Mouse (Mus musculus) ES-E14 (cell line): ENCODE measurements around the gene Gnb1. TPM values are rescaled to one million over a fixed set of nuclear protein-coding genes. Genes with fewer than 3 reads are reported as not detected.

Source experiments
- DNase-seq: peaks from one replicate; pipeline ENCODE4 v3.0.0-alpha.2; 2013; ENCODE audit warnings: low read depth, low spot score
- H3K27ac ChIP-seq: 2 replicates; pipeline ENCODE4 v1.5.1; 2012; ENCODE audit warnings: low read depth, mild to moderate bottlenecking, low read length, moderate library complexity, mixed read lengths; ENCODE audit not compliant: poor library complexity, insufficient read depth, severe bottlenecking
- H3K36me3 ChIP-seq: 2 replicates; pipeline ENCODE4 v1.6.1; 2012; ENCODE audit warnings: mild to moderate bottlenecking, low read length, moderate library complexity, mixed read lengths; ENCODE audit not compliant: control insufficient read depth, poor library complexity, insufficient read depth, severe bottlenecking
- H3K4me1 ChIP-seq, 2 experiments: fragments of 150-350 bp in 1 of 2; sonication (generic) in 1 of 2; 2 replicates each; pipeline ENCODE4 v1.6.1; 2012; ENCODE audit warnings: low read length in 2 of 2, mild to moderate bottlenecking in 1 of 2, mixed read lengths in 1 of 2; ENCODE audit not compliant: control insufficient read depth in 2 of 2, insufficient read depth in 2 of 2, poor library complexity in 1 of 2
- H3K4me3 ChIP-seq, 2 experiments: fragments of 150-350 bp in 1 of 2; sonication (generic) in 1 of 2; 2 replicates each; pipeline ENCODE4 v1.5.1; 2012; ENCODE audit warnings: low read length in 2 of 2, low read depth in 1 of 2, mild to moderate bottlenecking in 1 of 2, mixed read lengths in 1 of 2; ENCODE audit not compliant: insufficient read depth in 1 of 2, poor library complexity in 1 of 2, severe bottlenecking in 1 of 2
- H3K9ac ChIP-seq: 2 replicates; pipeline ENCODE4 v1.6.1; 2012; ENCODE audit warnings: low read depth, mild to moderate bottlenecking, low read length, mixed read lengths; ENCODE audit not compliant: poor library complexity, insufficient read depth, severe bottlenecking
- H3K9me3 ChIP-seq: fragments of 150-350 bp; sonication (generic); 2 replicates; pipeline ENCODE4 v1.6.1; 2012; ENCODE audit warnings: low read depth, mild to moderate bottlenecking, low read length; ENCODE audit not compliant: control insufficient read depth, insufficient read depth
- CHD2 ChIP-seq: IDR thresholded peaks from 2 replicates; pipeline ENCODE4 v1.6.1; 2014; ENCODE audit warnings: mild to moderate bottlenecking, low read depth, low read length, inconsistent platforms
- HCFC1 ChIP-seq: IDR thresholded peaks from 2 replicates; pipeline ENCODE4 v1.6.1; 2012; ENCODE audit warnings: low read length, inconsistent platforms, borderline replicate concordance; ENCODE audit not compliant: insufficient read depth
- MAFK ChIP-seq: IDR thresholded peaks from 2 replicates; pipeline ENCODE4 v1.6.1; 2014; ENCODE audit warnings: mild to moderate bottlenecking, low read depth, low read length, inconsistent platforms; ENCODE audit not compliant: insufficient read depth
- ZC3H11A ChIP-seq: IDR thresholded peaks from 2 replicates; pipeline ENCODE4 v1.6.1; 2012; ENCODE audit warnings: low read depth, mild to moderate bottlenecking, inconsistent platforms, low read length, borderline replicate concordance
- ZNF384 ChIP-seq: IDR thresholded peaks from 2 replicates; pipeline ENCODE4 v1.6.1; 2012; ENCODE audit warnings: low read depth, low read length, inconsistent platforms
- in situ Hi-C, 2 experiments: fragments of 600-800 bp; cut with MboI; formaldehyde crosslinking; loops; one replicate each; pipeline ENCODE4 v1.15.1; 2025; ENCODE audit warnings: low sequenced_read_pairs in 2 of 2, inconsistent platforms in 1 of 2; ENCODE audit not compliant: unreplicated experiment in 2 of 2
- total RNA-seq: library from RNA; depleted of rRNA; stranded (reverse); fragments of 300-350 nt; gene quantifications from 2 replicates; pipeline ENCODE4 v1.2.3, GENCODE M21; 2012

Gnb1 gene
- total RNA-seq, 1 experiment: 156 TPM

DNA sequence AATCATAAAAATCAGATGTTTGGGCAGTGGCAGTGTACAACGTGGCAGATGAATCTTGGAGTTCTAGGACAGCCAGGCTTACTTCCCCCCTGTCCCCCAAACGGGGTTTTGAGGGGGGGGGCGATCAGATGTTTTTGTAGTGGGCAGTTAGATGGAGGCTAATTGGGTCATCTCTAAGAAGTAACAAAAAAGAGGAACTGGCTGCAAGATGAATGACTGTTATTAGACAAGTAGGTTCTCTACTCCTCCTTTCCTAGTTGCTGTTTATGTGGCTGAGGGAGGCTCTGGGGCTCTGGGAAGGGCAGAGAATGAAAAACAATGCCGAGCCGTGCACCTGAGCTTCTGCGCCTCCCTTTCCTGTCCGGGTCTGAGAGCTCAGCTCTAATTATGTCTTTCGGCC is 13.9 kb downstream of the Gnb1 start:
- TF ChIP-seq ZC3H11A: no peak
- no peak for TF ChIP-seq CHD2
- TF ChIP-seq MAFK: no peak
- DNase-seq: no peak
- no peak overlapping the region; the same call in 1 of the 2 replicates for H3K9ac ChIP-seq
- H3K9me3 ChIP-seq: no peaks in the 10 kb centered on the region
- no peak overlapping the region; the same call in 1 of the 2 replicates for H3K27ac ChIP-seq
- no peaks in the 10 kb centered on the region; the same call in 1 of the 2 replicates for H3K36me3 ChIP-seq
- no peak overlapping the region for H3K4me3 ChIP-seq
- H3K4me1 ChIP-seq: peaks cover 6 to 19% of the 10 kb centered on the region in 2 experiments; a peak in 3 of 4 replicates
- in situ Hi-C loops: no loop called here

DNA sequence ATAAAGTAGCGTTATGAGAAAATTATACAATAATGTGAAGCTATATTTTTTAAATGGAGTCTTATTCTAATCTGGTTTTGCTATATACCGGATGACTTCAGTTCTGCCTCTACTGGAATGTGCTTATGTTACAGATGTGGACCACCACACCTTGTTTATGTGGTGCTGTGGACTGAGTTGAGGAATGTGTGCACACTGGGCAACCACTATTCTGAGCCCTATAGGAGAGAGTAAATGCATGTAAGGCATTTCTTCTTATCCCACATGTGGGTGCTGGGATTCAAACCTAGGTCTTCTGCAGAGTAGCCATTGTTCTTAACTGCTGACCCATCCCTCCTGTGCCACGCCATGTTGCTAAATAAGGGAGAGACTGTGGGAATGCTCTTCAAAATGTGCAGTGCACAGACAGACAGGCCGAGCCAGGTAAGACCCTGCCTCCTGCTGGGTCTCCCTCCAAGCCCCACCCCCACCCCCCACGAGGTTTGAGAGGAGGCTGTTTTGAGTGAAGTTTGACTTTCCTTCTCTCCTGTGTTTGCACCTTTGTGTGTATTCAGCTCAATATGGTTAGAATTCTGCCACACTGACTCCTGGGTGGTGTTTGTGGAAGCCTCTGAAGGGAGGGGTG is 14.6 kb downstream of the Gnb1 start:
- in situ Hi-C loops: no loop called here
- DNase-seq: no peak

DNA sequence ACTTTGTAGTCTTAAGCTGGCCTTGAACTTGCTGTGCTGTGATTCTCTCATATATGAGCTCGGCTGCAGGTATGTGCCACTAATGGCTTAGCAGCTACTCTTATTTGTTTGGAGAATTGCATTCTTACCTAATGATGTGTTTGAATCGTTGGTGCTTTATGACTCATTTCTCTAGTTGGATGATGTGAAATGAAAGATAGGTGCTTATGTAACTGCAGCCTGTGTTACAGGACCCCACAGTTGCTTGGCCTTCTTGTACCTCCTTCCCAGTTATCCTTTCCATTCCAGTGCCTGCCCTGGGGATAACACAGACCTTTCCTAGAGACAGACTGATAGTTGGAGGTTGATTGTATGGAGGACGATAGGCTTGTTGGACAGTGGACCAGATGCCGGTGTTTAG is 17.5 kb downstream of the Gnb1 start:
- in situ Hi-C loops: no loop called here
- H3K9ac ChIP-seq: no peak overlapping the region
- TF ChIP-seq MAFK (no peak), ZC3H11A (no peak), HCFC1 (no peak), CHD2 (no peak)

More for the DNA sequence above, 14.6 kb downstream of the Gnb1 start:
- no peaks in the 10 kb centered on the region; the same call in 1 of the 2 replicates for H3K36me3 ChIP-seq
- no peaks in the 10 kb centered on the region for H3K9me3 ChIP-seq
- no peak overlapping the region for H3K4me3 ChIP-seq
- peaks cover 6 to 19% of the 10 kb centered on the region in 2 experiments; a peak in 3 of 4 replicates for H3K4me1 ChIP-seq
- no peak overlapping the region; the same call in 1 of the 2 replicates for H3K27ac ChIP-seq
- TF ChIP-seq CHD2: no peak
- TF ChIP-seq ZC3H11A: no peak
- TF ChIP-seq ZNF384: no peak
- no peak for TF ChIP-seq HCFC1
- TF ChIP-seq MAFK: no peak
- H3K9ac ChIP-seq: no peak overlapping the region

DNA sequence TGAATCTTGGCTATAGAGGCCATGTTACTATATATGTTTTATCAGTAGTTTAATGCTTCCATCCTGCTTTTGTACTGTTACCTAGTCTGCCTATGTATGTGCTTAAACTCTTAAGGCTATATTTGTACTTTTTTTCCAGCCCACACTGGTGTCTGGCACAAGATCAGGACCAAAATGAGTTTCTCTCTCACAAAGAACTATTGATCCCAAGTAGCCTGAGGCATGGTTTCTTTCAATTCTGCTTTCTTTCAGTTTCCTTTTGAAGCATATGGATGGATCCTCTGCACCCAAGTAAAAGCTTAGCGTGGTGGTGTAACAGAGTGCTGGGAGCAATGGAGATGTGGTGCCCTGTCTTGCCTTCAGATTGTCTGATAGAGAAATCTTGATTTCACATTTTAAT is 19.8 kb downstream of the Gnb1 start:
- no peak overlapping the region for H3K27ac ChIP-seq
- peaks cover 2 to 5% of the 10 kb centered on the region in 2 experiments; a peak in 2 of 4 replicates for H3K4me1 ChIP-seq
- TF ChIP-seq MAFK: no peak
- TF ChIP-seq ZC3H11A: no peak
- TF ChIP-seq HCFC1: no peak
- TF ChIP-seq ZNF384: no peak
- TF ChIP-seq CHD2: no peak
- no peaks in the 10 kb centered on the region; the same call in none of the 2 replicates for H3K36me3 ChIP-seq
- H3K9me3 ChIP-seq: no peaks in the 10 kb centered on the region
- no peak for DNase-seq
- H3K4me3 ChIP-seq: no peak overlapping the region
- in situ Hi-C loops: no loop called here
- H3K9ac ChIP-seq: no peak overlapping the region

More for the DNA sequence above, 17.5 kb downstream of the Gnb1 start:
- H3K4me3 ChIP-seq: no peak overlapping the region
- no peak overlapping the region for H3K27ac ChIP-seq
- no peaks in the 10 kb centered on the region for H3K36me3 ChIP-seq
- no peak for DNase-seq
- H3K9me3 ChIP-seq: no peaks in the 10 kb centered on the region
- H3K4me1 ChIP-seq: peaks cover 6 to 17% of the 10 kb centered on the region in 2 experiments; a peak in 3 of 4 replicates

DNA sequence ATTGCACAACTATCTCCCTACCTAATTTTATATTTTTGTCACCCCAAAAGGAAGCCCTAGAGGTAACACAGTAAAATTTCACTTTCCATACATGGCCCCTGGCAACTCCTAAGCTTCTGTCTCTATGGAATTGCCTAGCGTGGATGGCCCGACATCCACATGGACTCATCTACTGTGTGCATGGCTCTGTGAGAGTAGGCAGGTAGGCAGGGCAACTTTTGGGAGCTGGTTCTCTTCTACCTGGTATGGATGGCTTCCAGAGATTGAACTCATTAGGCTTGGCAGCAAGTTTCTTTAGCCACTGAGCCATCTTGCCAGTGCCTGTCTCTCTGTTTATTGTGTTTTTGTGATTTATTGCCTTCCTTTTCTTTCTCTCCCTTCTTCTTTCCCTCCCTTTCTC is 23.6 kb downstream of the Gnb1 start:
- Histone ChIP-seq H3K4me1 (peaks cover 0 to 2% of the 10 kb centered on the region in 2 experiments; a peak in 1 of 4 replicates), H3K4me3 (no peak overlapping the region), H3K27ac (no peak overlapping the region), H3K9ac (no peak overlapping the region), H3K36me3 (no peaks in the 10 kb centered on the region; the same call in none of the 2 replicates), H3K9me3 (no peaks in the 10 kb centered on the region)
- no peak for TF ChIP-seq MAFK
- no peak for TF ChIP-seq CHD2
- no peak for TF ChIP-seq ZNF384
- TF ChIP-seq HCFC1: no peak
- no peak for TF ChIP-seq ZC3H11A
- DNase-seq: no peak
- in situ Hi-C loops: no loop called here
